Mouse (Mus musculus) ES-Bruce4 (cell line): Measurements from ENCODE around the gene Birc6.

Experiments used
- CTCF ChIP-seq: IDR thresholded peaks from one replicate; pipeline ENCODE4 v1.8.1; 2011; ENCODE audit warnings: low read depth, low read length
- POLR2A ChIP-seq: IDR thresholded peaks from one replicate; pipeline ENCODE4 v1.8.1; 2011; ENCODE audit warnings: low read length; ENCODE audit not compliant: insufficient read depth

DNA sequence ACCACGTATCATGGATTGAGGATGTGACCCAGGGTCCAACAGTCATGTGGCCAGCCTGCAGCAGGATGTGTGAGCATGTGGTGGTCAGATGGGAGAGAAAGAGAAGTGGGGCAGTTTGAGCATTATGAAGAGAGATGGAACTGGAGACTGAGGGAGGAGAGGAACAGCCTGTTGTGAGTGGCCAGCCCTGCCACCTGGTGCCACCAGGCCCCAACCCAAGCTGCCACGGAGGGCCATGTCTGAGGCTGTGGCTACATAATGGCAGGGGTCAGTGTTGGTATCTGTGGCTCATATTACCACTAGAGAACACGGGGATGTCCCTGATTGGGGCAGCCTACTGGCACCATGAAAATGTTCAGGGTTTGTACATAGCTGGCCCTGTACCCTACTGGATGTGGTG is 187.0 kb downstream of the Birc6 start:
- TF ChIP-seq POLR2A (no peak), CTCF (no peak)
